Mouse (Mus musculus) kidney, adult 2 months (tissue): ENCODE measurements around the gene Pkhd1.

Experiments
- CTCF ChIP-seq: fragments of 200-500 bp; conservative IDR thresholded peaks from 2 replicates; pipeline ENCODE4 v1.5.1; 2011; ENCODE audit warnings: low read depth, mild to moderate bottlenecking, control low read depth, low read length, moderate library complexity, mixed read lengths; ENCODE audit not compliant: insufficient read depth, insufficient read length
- POLR2A ChIP-seq: fragments of 200-500 bp; IDR thresholded peaks from one replicate; pipeline ENCODE4 v1.6.1; 2011; ENCODE audit warnings: low read depth, low read length, control low read depth

GRCm38 (mm10) chr1:20302943-20303578, 314.8 kb downstream of the Pkhd1 start:
- TF ChIP-seq CTCF, result no peak
- TF ChIP-seq POLR2A, result no peak
